Mouse (Mus musculus) MEL (cell line): ENCODE data around the gene Pheta2. TPM values are rescaled to one million over a fixed set of nuclear protein-coding genes. Genes with fewer than 3 reads are reported as not detected.

Experiments
- DNase-seq: peaks from one replicate; pipeline ENCODE4 v3.0.0; 2011; ENCODE audit warnings: low read depth, low spot score
- H3K27ac ChIP-seq: 2 replicates; pipeline ENCODE4 v1.5.1; 2012; ENCODE audit warnings: low read depth, mild to moderate bottlenecking, control low read depth, low read length, moderate library complexity; ENCODE audit not compliant: control insufficient read depth
- H3K27me3 ChIP-seq, 2 experiments: fragments of 150-350 bp in 1 of 2; sonication (generic) in 1 of 2; 2 replicates each; pipeline ENCODE4 v1.6.1; 2012; ENCODE audit warnings: low read length in 2 of 2, mild to moderate bottlenecking in 2 of 2, improper control_type of control experiment in 1 of 2, moderate library complexity in 1 of 2; ENCODE audit not compliant: insufficient read depth in 2 of 2, control insufficient read depth in 1 of 2
- H3K36me3 ChIP-seq, 2 experiments: 2 replicates each; pipeline ENCODE4 v1.6.1; 2012 to 2014; ENCODE audit warnings: low read length in 2 of 2, improper control_type of control experiment in 1 of 2, inconsistent platforms in 1 of 2, mild to moderate bottlenecking in 1 of 2; ENCODE audit not compliant: insufficient read depth in 2 of 2, control insufficient read depth in 1 of 2
- H3K4me1 ChIP-seq, 2 experiments: fragments of 150-350 bp in 1 of 2; sonication (generic) in 1 of 2; 2 replicates each; pipeline ENCODE4 v1.6.1; 2012; ENCODE audit warnings: low read length in 2 of 2, improper control_type of control experiment in 1 of 2, mild to moderate bottlenecking in 1 of 2; ENCODE audit not compliant: insufficient read depth in 2 of 2, control insufficient read depth in 1 of 2
- H3K4me3 ChIP-seq, 2 experiments: fragments of 150-350 bp in 1 of 2; sonication (generic) in 1 of 2; 2 replicates each; pipeline ENCODE4 v1.5.1; 2012; ENCODE audit warnings: low read depth in 2 of 2, low read length in 2 of 2, mild to moderate bottlenecking in 2 of 2, moderate library complexity in 2 of 2, control low read depth in 1 of 2, improper control_type of control experiment in 1 of 2; ENCODE audit not compliant: control insufficient read depth in 1 of 2, insufficient read depth in 1 of 2
- H3K79me2 ChIP-seq: 2 replicates; pipeline ENCODE4 v1.6.1; 2012; ENCODE audit warnings: mild to moderate bottlenecking, low read length, moderate library complexity; ENCODE audit not compliant: control insufficient read depth, poor library complexity, insufficient read depth
- H3K9ac ChIP-seq: 2 replicates; pipeline ENCODE4 v1.6.1; 2012; ENCODE audit warnings: low read depth, mild to moderate bottlenecking, control low read depth, low read length, moderate library complexity; ENCODE audit not compliant: control insufficient read depth, poor library complexity, severe bottlenecking
- H3K9me3 ChIP-seq: fragments of 150-350 bp; sonication (generic); replicated peaks from 2 replicates; pipeline ENCODE4 v1.6.1; 2012; ENCODE audit warnings: mild to moderate bottlenecking, low read length, improper control_type of control experiment, moderate library complexity; ENCODE audit not compliant: insufficient read depth
- BHLHE40 ChIP-seq: IDR thresholded peaks from 2 replicates; pipeline ENCODE4 v1.6.1; 2012; ENCODE audit warnings: low read depth, mild to moderate bottlenecking, inconsistent platforms, low read length, improper control_type of control experiment, borderline replicate concordance
- CHD1 ChIP-seq: IDR thresholded peaks from 2 replicates; pipeline ENCODE4 v1.6.1; 2012; ENCODE audit warnings: low read depth, mild to moderate bottlenecking, inconsistent platforms, low read length, improper control_type of control experiment
- ELF1 ChIP-seq: IDR thresholded peaks from 2 replicates; pipeline ENCODE4 v1.6.1; 2014; ENCODE audit warnings: low read depth, mild to moderate bottlenecking, inconsistent platforms, low read length, improper control_type of control experiment, moderate library complexity
- EP300 ChIP-seq, 2 experiments: IDR thresholded peaks; 2 replicates each; pipeline ENCODE4 v1.6.1; 2011; ENCODE audit warnings: improper control_type of control experiment in 2 of 2, low read length in 2 of 2, low read depth in 1 of 2, mild to moderate bottlenecking in 1 of 2
- ETS1 ChIP-seq: IDR thresholded peaks from 2 replicates; pipeline ENCODE4 v1.6.1; 2012; ENCODE audit warnings: low read depth, mild to moderate bottlenecking, inconsistent platforms, low read length, improper control_type of control experiment, moderate library complexity
- GATA1 ChIP-seq: IDR thresholded peaks from 2 replicates; pipeline ENCODE4 v1.6.1; 2011; ENCODE audit warnings: low read depth, low read length, improper control_type of control experiment
- HCFC1 ChIP-seq: IDR thresholded peaks from 2 replicates; pipeline ENCODE4 v1.6.1; 2012; ENCODE audit warnings: low read depth, mild to moderate bottlenecking, inconsistent platforms, low read length, improper control_type of control experiment, moderate library complexity
- KAT2A ChIP-seq: conservative IDR thresholded peaks from 2 replicates; pipeline ENCODE4 v1.6.1; 2012; ENCODE audit warnings: low read depth, low read length, improper control_type of control experiment, inconsistent platforms
- MAX ChIP-seq: IDR thresholded peaks from 2 replicates; pipeline ENCODE4 v1.6.1; 2011; ENCODE audit warnings: low read length, improper control_type of control experiment
- MEF2A ChIP-seq: IDR thresholded peaks from 2 replicates; pipeline ENCODE4 v1.6.1; 2014; ENCODE audit warnings: low read depth, mild to moderate bottlenecking, inconsistent platforms, low read length, improper control_type of control experiment; ENCODE audit not compliant: poor library complexity, insufficient replicate concordance, severe bottlenecking; ENCODE audit errors: extremely low read depth
- MXI1 ChIP-seq: IDR thresholded peaks from 2 replicates; pipeline ENCODE4 v1.6.1; 2011; ENCODE audit warnings: mild to moderate bottlenecking, low read depth, low read length, improper control_type of control experiment
- NELFE ChIP-seq: IDR thresholded peaks from 2 replicates; pipeline ENCODE4 v1.6.1; 2011; ENCODE audit warnings: low read depth, low read length, improper control_type of control experiment
- POLR2A ChIP-seq, 2 experiments: IDR thresholded peaks; 2 replicates each; pipeline ENCODE4 v1.6.1; 2011 to 2012; ENCODE audit warnings: low read length in 2 of 2, mild to moderate bottlenecking in 2 of 2, control low read depth in 1 of 2, improper control_type of control experiment in 1 of 2, low read depth in 1 of 2, moderate library complexity in 1 of 2; ENCODE audit not compliant: control insufficient read depth in 1 of 2, insufficient read depth in 1 of 2, poor library complexity in 1 of 2
- POLR2AphosphoS2 ChIP-seq: IDR thresholded peaks from 2 replicates; pipeline ENCODE4 v1.6.1; 2011; ENCODE audit warnings: low read length, improper control_type of control experiment
- RCOR1 ChIP-seq: IDR thresholded peaks from 2 replicates; pipeline ENCODE4 v1.6.1; 2012; ENCODE audit warnings: low read depth, mild to moderate bottlenecking, inconsistent platforms, low read length, improper control_type of control experiment
- SIN3A ChIP-seq: IDR thresholded peaks from 2 replicates; pipeline ENCODE4 v1.6.1; 2012; ENCODE audit warnings: low read length, improper control_type of control experiment, inconsistent platforms
- TAL1 ChIP-seq: IDR thresholded peaks from 2 replicates; pipeline ENCODE4 v1.6.1; 2012; ENCODE audit warnings: mild to moderate bottlenecking, inconsistent platforms, low read length, moderate library complexity, mixed read lengths
- TBP ChIP-seq: IDR thresholded peaks from 2 replicates; pipeline ENCODE4 v1.8.0; 2011; ENCODE audit warnings: low read depth, low read length, improper control_type of control experiment
- TCF12 ChIP-seq: IDR thresholded peaks from 2 replicates; pipeline ENCODE4 v1.6.1; 2014; ENCODE audit warnings: low read depth, mild to moderate bottlenecking, inconsistent platforms, low read length, improper control_type of control experiment, moderate library complexity
- ZC3H11A ChIP-seq: IDR thresholded peaks from 2 replicates; pipeline ENCODE4 v1.6.1; 2012; ENCODE audit warnings: low read depth, mild to moderate bottlenecking, inconsistent platforms, low read length, improper control_type of control experiment
- ZKSCAN1 ChIP-seq: IDR thresholded peaks from 2 replicates; pipeline ENCODE4 v1.6.1; 2012; ENCODE audit warnings: low read depth, mild to moderate bottlenecking, inconsistent platforms, low read length, improper control_type of control experiment, moderate library complexity
- polyA plus RNA-seq, 2 experiments: library from polyadenylated mRNA; stranded (reverse) in 1 of 2; unstranded in 1 of 2; fragments of >175 nt in 1 of 2; fragments of >200 nt in 1 of 2; gene quantifications; 2 replicates each; pipeline versions ENCODE4 v1.2.1 to v1.2.4; 2012; ENCODE audit warnings: low replicate concordance in 2 of 2, low read depth in 1 of 2; ENCODE audit not compliant: insufficient read length in 2 of 2, insufficient read depth in 1 of 2, missing spikeins in 1 of 2
- total RNA-seq: library from RNA; depleted of rRNA; stranded (reverse); fragments of 300-350 nt; gene quantifications from 2 replicates; pipeline ENCODE4 v1.2.3, GENCODE M21; 2012

Pheta2 gene
- total and polyA plus RNA-seq, 3 experiments = 34.9 to 39.3 TPM; not detected in 1

- TF ChIP-seq EP300 (IDR thresholded peaks at IDR 0.05; ENCODE audit: low read depth in 1 of 2, low read length in 2 of 2) (peak in 1 of 2 experiments; percentile 22; a peak in 1 of 4 replicates), ELF1 (0 out of 2 replicates have a peak, but pooled peaks have one; percentile 32), CHD1 (0 out of 2 replicates have a peak, but pooled peaks have one; percentile 21), GATA1 (no peak), MAX (no peak), TCF12 (0 out of 2 replicates have a peak, but pooled peaks have one; percentile 37), SIN3A (peak; percentile 52), ETS1 (peak; percentile 57; the same call in 1 of the 2 replicates), TAL1 (peak; percentile 14; the same call in 1 of the 2 replicates), TBP (peak; percentile 46; the same call in 1 of the 2 replicates), MXI1 (no peak), HCFC1 (0 out of 2 replicates have a peak, but pooled peaks have one; percentile 26)
- Histone ChIP-seq H3K27me3 (no peaks in the 10 kb centered on the region), H3K9ac (peak overlapping the region; percentile 94), H3K4me1 (peaks cover 16 to 43% of the 10 kb centered on the region in 2 experiments), H3K9me3 (no peaks in the 10 kb centered on the region), H3K27ac (peak overlapping the region; percentile 98), H3K79me2 (peaks cover 31% of the 10 kb centered on the region), H3K36me3 (peaks cover 0 to 37% of the 10 kb centered on the region in 2 experiments; a peak in 2 of 4 replicates), H3K4me3 (peak overlapping the region; percentile 78 to 79)
- DNase-seq = peak; percentile 62
These were observed 1.0 kb downstream of the Pheta2 start for GRCm38 (mm10) chr15:82339634-82340254.

GRCm38 (mm10) chr15:82340414-82341035, 1.8 kb downstream of the Pheta2 start:
- peak; percentile 88 for DNase-seq
- peaks cover 16 to 50% of the 10 kb centered on the region in 2 experiments for H3K4me1 ChIP-seq
- H3K36me3 ChIP-seq = peaks cover 0 to 43% of the 10 kb centered on the region in 2 experiments; a peak in 2 of 4 replicates
- peak overlapping the region; percentile 94 for H3K9ac ChIP-seq
- H3K4me3 ChIP-seq = peak overlapping the region; percentile 78 to 79
- peaks cover 31% of the 10 kb centered on the region for H3K79me2 ChIP-seq
- no peaks in the 10 kb centered on the region for H3K27me3 ChIP-seq
- H3K9me3 ChIP-seq = no peaks in the 10 kb centered on the region
- TF ChIP-seq NELFE (peak; percentile 50; the same call in 1 of the 2 replicates), BHLHE40 (peak; percentile 80; the same call in 1 of the 2 replicates), MEF2A (0 out of 2 replicates have a peak, but pooled peaks have one; percentile 19), ETS1 (peak; percentile 56; the same call in 1 of the 2 replicates), KAT2A (no peak), POLR2AphosphoS2 (no peak), POLR2A (IDR thresholded peaks at IDR 0.05; ENCODE audit: control insufficient read depth in 1 of 2, insufficient read depth in 1 of 2, low read depth in 1 of 2, low read length in 2 of 2, poor library complexity in 1 of 2) (peak in 1 of 2 experiments; percentile 80; a peak in 2 of 4 replicates), TAL1 (no peak), GATA1 (peak; percentile 77), RCOR1 (no peak), ZKSCAN1 (0 out of 2 replicates have a peak, but pooled peaks have one; percentile 29), MXI1 (peak; percentile 42), SIN3A (peak; percentile 9; the same call in 1 of the 2 replicates), ZC3H11A (no peak), TCF12 (0 out of 2 replicates have a peak, but pooled peaks have one; percentile 28)
- peak overlapping the region; percentile 98 for H3K27ac ChIP-seq
